Mouse (Mus musculus) Patski (cell line): ENCODE data around the gene Olfr568. TPM values are rescaled to one million over a fixed set of nuclear protein-coding genes. Genes with fewer than 3 reads are reported as not detected.

Experiments used
- ATAC-seq: fragments of 100-300 bp; one replicate; pipeline ENCODE4 v1.8.0; 2021
- CTCF ChIA-PET: fragments of 350-600 bp; sonication (Branson Sonifier 250); formaldehyde crosslinking; loops from one replicate; lab custom pipeline; 2022; ENCODE audit warnings: inconsistent platforms; lab: Charles Lee
- POLR2A ChIA-PET: fragments of 350-600 bp; sonication (Branson Sonifier 250); formaldehyde crosslinking; loops from one replicate; lab custom pipeline; 2022; ENCODE audit warnings: antibody characterized with exemption, inconsistent platforms; lab: Charles Lee
- DNase-seq: peaks from one replicate; pipeline ENCODE4 v3.0.0-alpha.2; 2011; ENCODE audit warnings: low read depth, low spot score
- H3K27me3 ChIP-seq: fragments of 371-371 bp; one replicate; pipeline ENCODE4 v1.5.1; 2021
- CTCF ChIP-seq: fragments of 100-300 bp; IDR thresholded peaks from one replicate; pipeline ENCODE4 v1.5.1; 2021
- in situ Hi-C: fragments of 300-500 bp; cut with MboI; formaldehyde crosslinking; loops from 3 replicates; pipeline ENCODE4 v1.11.1; 2018; ENCODE audit warnings: low pct_unique_long_range_greater_than_20kb, mixed read lengths
- polyA plus RNA-seq: library from polyadenylated mRNA; unstranded; gene quantifications from one replicate; pipeline ENCODE4 v1.2.3, GENCODE M21; 2021

Gene Olfr568
- not detected for polyA plus RNA-seq

GRCm38 (mm10) chr7:102876822-102877221, at the start of gene Olfr568:
TSS of gene Olfr568 (plus strand) at chr7:102877122.
- no peak for TF ChIP-seq CTCF
- in situ Hi-C loops: no loop called here
- no peaks in the 10 kb centered on the region for H3K27me3 ChIP-seq
- ATAC-seq (no peak), DNase-seq (no peak)
- CTCF ChIA-PET: no interaction called here
- POLR2A ChIA-PET: no interaction called here

- in situ Hi-C loops: no loop called here
- H3K27me3 ChIP-seq: no peaks in the 10 kb centered on the region
- DNase-seq (no peak), ATAC-seq (no peak)
- no peak for TF ChIP-seq CTCF
- POLR2A ChIA-PET: no interaction called here
- CTCF ChIA-PET: no interaction called here
These were observed 21.1 kb upstream of the Olfr568 start for GRCm38 (mm10) chr7:102855807-102856206.

GRCm38 (mm10) chr7:102858665-102859064, 18.3 kb upstream of the Olfr568 start, which contains the start of gene Olfr566:
TSS of gene Olfr566 (minus strand) at chr7:102858765.
- ChIA-PET CTCF (no interaction called here), POLR2A (no interaction called here)
- no peaks in the 10 kb centered on the region for H3K27me3 ChIP-seq
- DNase-seq (no peak), ATAC-seq (no peak)
- in situ Hi-C loops: no loop called here
- TF ChIP-seq CTCF: no peak

- H3K27me3 ChIP-seq: peaks cover 10% of the 10 kb centered on the region
- no peak for ATAC-seq
- no peak for TF ChIP-seq CTCF
- DNase-seq: no peak
- ChIA-PET POLR2A (no interaction called here), CTCF (interaction anchor here (1.6 kb wide), 1 partner anchor 11 kb away, joined by 3 read pairs; no protein-coding TSS in a partner anchor)
- in situ Hi-C loops: no loop called here
These were observed 13.9 kb downstream of the Olfr568 start, which contains the start of gene Olfr569 for GRCm38 (mm10) chr7:102890782-102891181. TSS of gene Olfr569 (minus strand) at chr7:102890882.

GRCm38 (mm10) chr7:102915261-102915660, 38.3 kb downstream of the Olfr568 start:
- in situ Hi-C loops: loop anchor here (5.0 kb wide), 2 partner anchors 223 to 408 kb away; no protein-coding TSS in a partner anchor
- TF ChIP-seq CTCF: no peak
- ChIA-PET CTCF (no interaction called here), POLR2A (no interaction called here)
- no peaks in the 10 kb centered on the region for H3K27me3 ChIP-seq
- no peak for ATAC-seq
- DNase-seq: no peak

- no peak for ATAC-seq
- TF ChIP-seq CTCF: no peak
- POLR2A ChIA-PET: no interaction called here
- CTCF ChIA-PET: no interaction called here
- no peaks in the 10 kb centered on the region for H3K27me3 ChIP-seq
- in situ Hi-C loops: loop anchor here (5.0 kb wide), 2 partner anchors 224 to 409 kb away; no protein-coding TSS in a partner anchor
- DNase-seq: no peak
These were observed 39.5 kb downstream of the Olfr568 start for GRCm38 (mm10) chr7:102916405-102916804.

GRCm38 (mm10) chr7:102917032-102917875, 40.3 kb downstream of the Olfr568 start, which contains the start of gene Olfr571:
TSS of gene Olfr571 (minus strand) at chr7:102917536.
- no peak for TF ChIP-seq CTCF
- ATAC-seq: no peak
- POLR2A ChIA-PET: no interaction called here
- H3K27me3 ChIP-seq: no peaks in the 10 kb centered on the region
- CTCF ChIA-PET: no interaction called here
- in situ Hi-C loops: loop anchor here (5.0 kb wide), 2 partner anchors 225 to 410 kb away; no protein-coding TSS in a partner anchor
- DNase-seq: no peak

- in situ Hi-C loops: loop anchor here (5.0 kb wide), 3 partner anchors 227 to 412 kb away; no protein-coding TSS in a partner anchor
- peak; percentile 9 for DNase-seq
- peak; percentile 55 for TF ChIP-seq CTCF
- CTCF ChIA-PET: interaction anchor here (1.0 kb wide), 1 partner anchor 14 kb away, joined by 3 read pairs; no protein-coding TSS in a partner anchor
- no peaks in the 10 kb centered on the region for H3K27me3 ChIP-seq
- ATAC-seq: no peak
- POLR2A ChIA-PET: no interaction called here
These were observed 42.7 kb downstream of the Olfr568 start for GRCm38 (mm10) chr7:102919632-102920031.

- no peak for DNase-seq
- TF ChIP-seq CTCF: no peak
- CTCF ChIA-PET: no interaction called here
- in situ Hi-C loops: loop anchor here (5.0 kb wide), 1 partner anchor 257 kb away; no protein-coding TSS in a partner anchor
- POLR2A ChIA-PET: no interaction called here
- ATAC-seq: no peak
- peaks cover 4% of the 10 kb centered on the region for H3K27me3 ChIP-seq
These were observed 47.2 kb downstream of the Olfr568 start, which contains the start of gene Olfr572 for GRCm38 (mm10) chr7:102924109-102924508. TSS of gene Olfr572 (plus strand) at chr7:102924409.

GRCm38 (mm10) chr7:102927105-102927504, 50.2 kb downstream of the Olfr568 start:
- H3K27me3 ChIP-seq: peaks cover 4% of the 10 kb centered on the region
- DNase-seq (no peak), ATAC-seq (no peak)
- in situ Hi-C loops: no loop called here
- ChIA-PET POLR2A (no interaction called here), CTCF (no interaction called here)
- TF ChIP-seq CTCF: no peak

Other genes starting within 250 kb of the Olfr568 start
- not detected for gene Olfr554, start 238.7 kb upstream of the Olfr568 start, polyA plus RNA-seq
- not detected for gene Olfr555, start 218.3 kb upstream of the Olfr568 start, polyA plus RNA-seq
- not detected for gene Olfr556, start 212.2 kb upstream of the Olfr568 start, polyA plus RNA-seq
- gene Trim68, start 189.8 kb upstream of the Olfr568 start, polyA plus RNA-seq: 8.5 TPM
- gene Olfr557, start 181.2 kb upstream of the Olfr568 start, polyA plus RNA-seq: not detected
- gene Olfr558, start 174.9 kb upstream of the Olfr568 start, polyA plus RNA-seq: not detected
- not detected for gene Olfr33, start 158.1 kb upstream of the Olfr568 start, polyA plus RNA-seq
- gene Olfr559, start 149.6 kb upstream of the Olfr568 start, polyA plus RNA-seq: not detected
- not detected for gene Olfr560, start 117.8 kb upstream of the Olfr568 start, polyA plus RNA-seq
- not detected for gene Olfr78, start 117.7 kb upstream of the Olfr568 start, polyA plus RNA-seq
- not detected for gene Olfr561, start 105.9 kb upstream of the Olfr568 start, polyA plus RNA-seq
- not detected for gene Olfr564, start 73.6 kb upstream of the Olfr568 start, polyA plus RNA-seq
- gene Olfr566, start 18.4 kb upstream of the Olfr568 start, polyA plus RNA-seq: not detected
- gene Olfr569, start 13.8 kb downstream of the Olfr568 start, polyA plus RNA-seq: not detected
- gene Olfr570, start 17.5 kb downstream of the Olfr568 start, polyA plus RNA-seq: not detected
- not detected for gene Olfr571, start 40.4 kb downstream of the Olfr568 start, polyA plus RNA-seq
- not detected for gene Olfr572, start 47.3 kb downstream of the Olfr568 start, polyA plus RNA-seq
- not detected for gene Olfr573-ps1, start 65.5 kb downstream of the Olfr568 start, polyA plus RNA-seq
- not detected for gene Olfr574, start 71.3 kb downstream of the Olfr568 start, polyA plus RNA-seq
- gene Olfr575, start 81.7 kb downstream of the Olfr568 start, polyA plus RNA-seq: not detected
- not detected for gene Olfr576, start 85.5 kb downstream of the Olfr568 start, polyA plus RNA-seq
- not detected for gene Olfr577, start 98.8 kb downstream of the Olfr568 start, polyA plus RNA-seq
- gene Olfr578, start 112.2 kb downstream of the Olfr568 start, polyA plus RNA-seq: not detected
- not detected for gene Olfr582, start 160.9 kb downstream of the Olfr568 start, polyA plus RNA-seq
- not detected for gene Olfr583, start 174.2 kb downstream of the Olfr568 start, polyA plus RNA-seq
- not detected for gene Olfr584, start 204.8 kb downstream of the Olfr568 start, polyA plus RNA-seq
- not detected for gene Olfr585, start 220.6 kb downstream of the Olfr568 start, polyA plus RNA-seq
- gene Olfr586, start 248.5 kb downstream of the Olfr568 start, polyA plus RNA-seq: not detected